Mouse (Mus musculus) embryonic facial prominence, embryonic 13.5 days (tissue): ENCODE results near the gene Clba1. TPM values are rescaled to one million over a fixed set of nuclear protein-coding genes. Genes with fewer than 3 reads are reported as not detected.

Experiments used
- ATAC-seq: fragments of 200-750 bp; cut with Nextera tagmentation; 2 replicates; pipeline ENCODE4 v1.8.0; 2017; ENCODE audit warnings: low read depth; ENCODE audit not compliant: insufficient number of reproducible peaks, insufficient read depth, low FRiP score, low TSS enrichment
- H3K27ac ChIP-seq: fragments of 300-500 bp; sonication (generic); 2 replicates; pipeline ENCODE4 v1.5.1; 2015; ENCODE audit warnings: moderate library complexity, mild to moderate bottlenecking, inconsistent platforms
- H3K27me3 ChIP-seq: fragments of 300-500 bp; sonication (generic); 2 replicates; pipeline ENCODE4 v1.6.1; 2015; ENCODE audit warnings: mild to moderate bottlenecking, inconsistent platforms
- H3K36me3 ChIP-seq: fragments of 300-500 bp; sonication (generic); 2 replicates; pipeline ENCODE4 v1.6.1; 2015; ENCODE audit warnings: mild to moderate bottlenecking, inconsistent platforms
- H3K4me1 ChIP-seq: fragments of 300-500 bp; sonication (generic); 2 replicates; pipeline ENCODE4 v1.6.1; 2015; ENCODE audit warnings: inconsistent platforms
- H3K4me2 ChIP-seq: fragments of 300-500 bp; sonication (generic); 2 replicates; pipeline ENCODE4 v1.6.1; 2015; ENCODE audit warnings: moderate library complexity, mild to moderate bottlenecking, inconsistent platforms
- H3K4me3 ChIP-seq: fragments of 300-500 bp; sonication (generic); 2 replicates; pipeline ENCODE4 v1.5.1; 2015; ENCODE audit warnings: mild to moderate bottlenecking, inconsistent platforms
- H3K9ac ChIP-seq: fragments of 300-500 bp; sonication (generic); 2 replicates; pipeline ENCODE4 v1.6.1; 2015; ENCODE audit warnings: mild to moderate bottlenecking, inconsistent platforms
- H3K9me3 ChIP-seq: fragments of 300-500 bp; sonication (generic); 2 replicates; pipeline ENCODE4 v1.6.1; 2016; ENCODE audit warnings: inconsistent platforms
- WGBS: fragments of 180-500 bp; shearing (Covaris S2); methylation state at CpG from one replicate; pipeline ENCODE4 v1.1.7; 2015; ENCODE audit warnings: mixed read lengths; 5-methylcytosine and 5-hydroxymethylcytosine counted together
- polyA plus RNA-seq: library from polyadenylated mRNA; unstranded; fragments of >200 nt; fragmentation: Nextera tagmentation; extraction: Ambion mirVana; gene quantifications from 2 replicates; pipeline ENCODE4 v1.2.1, GENCODE M21; 2015

Clba1 gene
- polyA plus RNA-seq, 1 experiment from 2014 or later = 9.8 TPM

DNA sequence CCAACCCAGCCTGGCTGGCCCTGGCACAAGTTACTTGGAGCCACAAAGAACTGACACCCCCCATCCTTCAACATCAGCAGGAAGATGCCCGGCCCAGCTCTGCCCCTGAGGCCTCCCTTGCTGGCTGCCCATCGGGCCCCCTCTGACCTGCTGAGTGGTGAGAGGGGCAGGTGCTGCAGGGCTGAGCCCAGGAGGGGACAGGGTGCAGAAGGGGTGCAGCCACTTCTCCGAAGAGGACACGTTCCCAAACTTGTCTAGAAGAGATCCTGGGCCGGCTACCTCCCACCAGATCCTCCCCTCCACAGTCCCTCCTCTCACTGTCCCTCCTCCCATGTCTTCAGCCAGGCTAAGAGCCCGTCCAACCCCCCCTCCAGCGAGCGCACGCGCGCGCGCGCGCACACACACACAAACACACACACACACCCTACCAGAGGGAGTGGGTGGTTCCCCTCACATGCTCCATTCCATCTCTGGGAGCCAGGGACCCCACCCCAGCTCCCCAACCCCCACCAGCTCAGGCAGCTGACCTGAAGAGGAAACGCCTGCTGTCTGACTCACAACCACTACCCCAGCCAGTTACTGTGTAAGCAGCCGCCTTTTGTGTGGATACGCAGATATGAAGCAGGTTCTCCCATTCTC, 13.2 kb upstream of the Clba1 start:
- 46% methylated on average over 18 of the region's 18 CpGs for WGBS
- ATAC-seq = no peak
- Histone ChIP-seq H3K27me3 (peaks cover 13% of the 10 kb centered on the region), H3K4me2 (peak overlapping the region; percentile 27), H3K9me3 (no peaks in the 10 kb centered on the region), H3K4me1 (peaks cover 61% of the 10 kb centered on the region), H3K36me3 (no peaks in the 10 kb centered on the region), H3K4me3 (no peak overlapping the region), H3K9ac (peak overlapping the region; percentile 16; the same call in 1 of the 2 replicates), H3K27ac (no peak overlapping the region)

DNA sequence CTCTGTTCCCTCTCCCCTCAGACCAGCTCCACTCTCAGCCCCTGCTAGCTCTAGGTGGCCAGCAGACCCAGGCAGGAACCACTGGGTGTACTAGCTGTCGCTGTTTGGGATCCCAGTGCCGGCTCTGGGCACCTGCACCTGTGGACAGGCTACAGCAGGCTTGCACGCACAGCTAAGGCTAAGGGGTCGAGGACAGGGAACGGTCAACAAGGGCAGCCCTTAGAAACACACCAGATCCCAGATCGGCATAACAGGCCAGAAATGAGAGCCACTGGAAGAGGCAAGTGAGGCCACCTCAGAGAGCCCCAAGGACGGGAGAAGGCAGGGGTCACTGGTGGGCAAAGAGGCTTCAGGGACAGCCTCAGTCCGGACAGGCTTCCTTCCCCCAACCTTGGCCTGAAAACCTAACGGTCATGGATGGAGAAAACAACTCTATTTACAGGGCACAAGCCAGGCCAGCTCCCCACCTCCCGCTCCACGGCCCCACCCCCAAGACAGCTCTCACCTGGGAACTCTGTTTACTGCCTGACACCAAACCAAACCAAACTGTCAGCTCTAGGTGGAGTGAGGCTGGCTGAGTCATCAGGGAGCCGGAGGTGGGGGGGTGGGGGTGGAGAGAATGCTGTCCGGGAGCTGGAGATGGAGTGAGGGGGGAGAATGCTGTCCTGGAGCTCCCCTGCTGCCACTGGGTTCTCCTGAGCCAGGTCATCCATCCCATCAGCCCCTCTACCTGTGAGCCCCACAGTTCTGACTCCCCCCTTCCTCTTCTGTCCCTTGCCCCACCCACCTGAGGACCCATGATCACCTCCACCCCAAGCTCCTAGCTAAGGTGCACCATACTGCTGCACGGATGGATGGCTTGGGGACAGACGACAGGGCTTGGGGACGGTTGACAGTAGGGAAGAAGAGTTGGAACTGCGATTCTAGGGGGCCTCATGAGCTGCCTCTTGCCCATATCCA, 11.9 kb upstream of the Clba1 start:
- Histone ChIP-seq H3K27ac (no peak overlapping the region), H3K4me1 (peaks cover 68% of the 10 kb centered on the region), H3K9ac (no peak overlapping the region), H3K36me3 (no peaks in the 10 kb centered on the region), H3K27me3 (peaks cover 25% of the 10 kb centered on the region), H3K9me3 (no peaks in the 10 kb centered on the region), H3K4me2 (no peak overlapping the region), H3K4me3 (no peak overlapping the region)
- ATAC-seq = no peak
- WGBS = 46% methylated on average over 17 of the region's 17 CpGs

DNA sequence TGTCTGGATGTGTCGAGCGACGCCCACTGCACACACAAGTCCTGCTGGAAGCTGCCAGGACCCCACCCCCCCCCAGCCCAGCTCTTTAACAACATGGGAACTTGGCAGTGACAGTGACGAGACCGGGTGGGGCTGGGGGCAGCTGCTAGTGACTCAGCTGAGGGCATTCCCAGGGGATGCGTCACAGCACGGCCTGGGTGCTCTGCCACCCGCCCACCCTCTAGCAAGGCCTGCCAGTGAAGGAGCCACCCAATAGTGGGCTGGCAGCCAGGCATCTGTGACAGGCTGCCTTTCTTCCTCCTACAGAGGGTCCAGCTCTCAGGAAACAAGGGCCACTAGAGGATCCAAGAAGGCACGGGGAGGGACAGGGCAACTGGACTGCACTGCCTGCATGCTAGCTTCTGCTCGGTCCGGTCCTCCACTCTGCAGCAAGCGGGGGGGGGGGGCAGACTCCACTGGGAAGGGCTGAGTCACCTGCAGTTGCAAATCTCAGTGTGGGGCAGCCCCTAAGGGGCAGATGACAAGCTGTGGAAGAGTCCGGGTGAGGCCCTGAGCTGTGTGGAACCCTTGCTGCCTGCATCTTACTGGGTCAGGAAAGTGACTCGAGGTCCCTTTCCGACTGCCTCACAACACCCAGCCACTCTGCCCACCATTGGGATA, 10.9 kb upstream of the Clba1 start:
- 61% methylated on average over 15 of the region's 15 CpGs for WGBS
- H3K9me3 ChIP-seq = no peaks in the 10 kb centered on the region
- no peak for ATAC-seq
- H3K36me3 ChIP-seq = no peaks in the 10 kb centered on the region
- H3K27me3 ChIP-seq = peaks cover 35% of the 10 kb centered on the region
- H3K27ac ChIP-seq = no peak overlapping the region
- H3K4me1 ChIP-seq = peaks cover 75% of the 10 kb centered on the region
- no peak overlapping the region for H3K4me2 ChIP-seq
- peak overlapping the region; percentile 22; the same call in 1 of the 2 replicates for H3K9ac ChIP-seq
- H3K4me3 ChIP-seq = no peak overlapping the region

DNA sequence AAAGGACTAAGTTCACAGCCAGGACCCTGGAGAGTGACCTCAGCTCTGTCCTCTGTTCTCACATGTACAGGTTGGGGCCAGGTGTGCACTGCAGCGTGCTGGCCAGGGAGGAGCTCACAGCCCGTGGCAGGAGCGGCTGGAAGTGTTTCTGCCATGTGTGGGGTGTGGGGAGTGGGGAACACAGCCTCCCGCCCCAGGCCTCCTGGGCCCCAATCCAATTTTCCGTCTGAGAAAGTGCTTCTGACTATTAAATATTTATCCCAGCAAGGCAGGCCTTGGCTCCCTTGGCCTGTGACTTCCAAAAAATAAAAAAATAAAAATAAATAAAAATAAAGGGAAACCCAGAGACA, 10.4 kb upstream of the Clba1 start:
- H3K4me2 ChIP-seq = no peak overlapping the region
- no peak for ATAC-seq
- peaks cover 70% of the 10 kb centered on the region for H3K4me1 ChIP-seq
- no peaks in the 10 kb centered on the region for H3K36me3 ChIP-seq
- peak overlapping the region; percentile 22; the same call in 1 of the 2 replicates for H3K9ac ChIP-seq
- H3K27me3 ChIP-seq = peaks cover 40% of the 10 kb centered on the region
- no peaks in the 10 kb centered on the region for H3K9me3 ChIP-seq
- no peak overlapping the region for H3K27ac ChIP-seq
- no peak overlapping the region for H3K4me3 ChIP-seq
- 19% methylated on average over 5 of the region's 5 CpGs for WGBS

DNA sequence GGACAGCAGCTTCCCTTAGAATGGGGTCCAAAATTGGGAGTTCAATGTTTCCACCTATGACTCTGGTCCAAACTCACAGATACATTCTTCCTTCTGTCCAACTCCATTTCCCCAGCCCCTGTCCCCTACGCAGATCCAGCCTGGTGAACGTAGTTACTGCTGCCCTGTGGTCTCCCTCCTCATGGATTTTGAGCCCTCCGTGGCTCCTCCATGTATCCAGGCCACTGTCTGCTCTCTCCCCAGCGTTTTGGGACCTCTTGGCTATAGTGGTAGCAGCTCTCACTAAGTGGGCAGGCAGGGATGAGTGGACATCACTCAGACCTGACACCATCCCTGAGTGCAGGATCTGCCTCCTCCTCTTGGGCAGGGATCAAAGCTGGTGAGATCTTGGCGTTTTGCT, 10.0 kb upstream of the Clba1 start:
- 61% methylated on average over 5 of the region's 5 CpGs for WGBS
- no peaks in the 10 kb centered on the region for H3K36me3 ChIP-seq
- H3K4me2 ChIP-seq = no peak overlapping the region
- peaks cover 68% of the 10 kb centered on the region for H3K4me1 ChIP-seq
- H3K9me3 ChIP-seq = no peaks in the 10 kb centered on the region
- H3K9ac ChIP-seq = 0 out of 2 replicates have a peak overlapping the region, but pooled peaks have one; percentile 27
- ATAC-seq = no peak
- no peak overlapping the region for H3K4me3 ChIP-seq
- H3K27me3 ChIP-seq = peaks cover 41% of the 10 kb centered on the region
- H3K27ac ChIP-seq = no peak overlapping the region

DNA sequence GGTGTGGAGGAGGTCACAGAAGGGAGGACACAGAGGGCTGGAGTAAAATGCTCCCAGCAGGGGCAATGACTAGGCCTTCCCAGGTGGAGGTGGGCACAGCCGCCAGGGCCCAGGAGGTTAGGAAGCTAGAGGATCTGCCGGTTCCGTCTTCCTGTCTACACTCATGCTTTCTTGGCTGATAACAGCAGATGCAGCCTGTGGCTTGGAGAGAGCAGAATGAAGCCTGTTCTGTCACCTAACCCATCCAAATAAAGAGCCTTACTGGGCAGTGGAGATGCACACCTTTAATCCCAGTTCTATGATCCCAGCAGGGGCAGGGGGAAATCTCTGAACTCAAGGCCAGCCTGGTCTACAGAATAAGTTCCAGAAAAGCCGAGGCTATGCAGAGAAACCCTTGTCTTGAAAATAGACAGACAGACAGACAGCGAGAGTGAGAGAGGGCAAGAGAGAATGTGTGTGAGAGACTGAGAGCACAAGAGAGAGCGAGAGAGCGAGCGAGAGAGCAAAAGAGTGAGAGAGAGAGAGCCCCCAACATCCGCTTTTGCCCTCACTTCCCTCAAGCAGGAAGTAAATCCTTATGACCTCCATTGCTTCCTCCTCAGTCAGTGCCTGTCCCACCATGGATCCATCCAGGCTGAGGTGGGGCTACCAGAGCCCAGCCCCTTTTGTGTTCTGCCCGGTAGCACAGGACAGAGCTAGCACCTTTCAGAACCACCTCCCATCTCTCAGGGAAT, 9.3 kb upstream of the Clba1 start:
- Histone ChIP-seq H3K4me1 (peaks cover 64% of the 10 kb centered on the region), H3K4me3 (no peak overlapping the region), H3K36me3 (no peaks in the 10 kb centered on the region), H3K27ac (no peak overlapping the region), H3K27me3 (peaks cover 41% of the 10 kb centered on the region), H3K9me3 (no peaks in the 10 kb centered on the region), H3K9ac (no peak overlapping the region), H3K4me2 (no peak overlapping the region)
- 79% methylated on average over 10 of the region's 10 CpGs for whole genome bisulfite sequencing
- no peak for ATAC-seq

DNA sequence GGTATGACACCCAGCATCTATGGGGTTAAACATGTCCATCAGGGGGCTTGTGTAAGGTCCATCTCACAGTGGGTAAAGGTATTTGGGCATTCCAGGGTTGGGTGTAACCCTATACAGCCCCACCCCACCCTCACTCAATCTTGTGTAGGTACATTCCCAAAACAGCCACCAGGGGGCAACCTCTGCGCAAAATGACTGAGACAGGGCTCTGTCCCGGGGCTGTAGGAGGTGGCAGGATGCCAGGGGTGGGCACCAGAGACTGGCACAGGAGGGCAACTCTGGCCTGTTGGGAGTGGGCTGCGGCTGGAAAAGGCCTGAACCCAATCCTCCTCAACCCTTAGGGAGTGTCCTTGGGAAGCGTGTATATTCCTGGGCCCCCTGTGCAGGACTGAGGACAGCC, 8.3 kb upstream of the Clba1 start:
- no peak overlapping the region for H3K9ac ChIP-seq
- peak; percentile 8; the same call in 1 of the 2 replicates for ATAC-seq
- H3K27me3 ChIP-seq = peaks cover 41% of the 10 kb centered on the region
- peaks cover 53% of the 10 kb centered on the region for H3K4me1 ChIP-seq
- H3K9me3 ChIP-seq = no peaks in the 10 kb centered on the region
- WGBS = 13% methylated on average over 4 of the region's 4 CpGs
- H3K4me2 ChIP-seq = no peak overlapping the region
- no peaks in the 10 kb centered on the region for H3K36me3 ChIP-seq
- H3K4me3 ChIP-seq = no peak overlapping the region
- no peak overlapping the region for H3K27ac ChIP-seq

DNA sequence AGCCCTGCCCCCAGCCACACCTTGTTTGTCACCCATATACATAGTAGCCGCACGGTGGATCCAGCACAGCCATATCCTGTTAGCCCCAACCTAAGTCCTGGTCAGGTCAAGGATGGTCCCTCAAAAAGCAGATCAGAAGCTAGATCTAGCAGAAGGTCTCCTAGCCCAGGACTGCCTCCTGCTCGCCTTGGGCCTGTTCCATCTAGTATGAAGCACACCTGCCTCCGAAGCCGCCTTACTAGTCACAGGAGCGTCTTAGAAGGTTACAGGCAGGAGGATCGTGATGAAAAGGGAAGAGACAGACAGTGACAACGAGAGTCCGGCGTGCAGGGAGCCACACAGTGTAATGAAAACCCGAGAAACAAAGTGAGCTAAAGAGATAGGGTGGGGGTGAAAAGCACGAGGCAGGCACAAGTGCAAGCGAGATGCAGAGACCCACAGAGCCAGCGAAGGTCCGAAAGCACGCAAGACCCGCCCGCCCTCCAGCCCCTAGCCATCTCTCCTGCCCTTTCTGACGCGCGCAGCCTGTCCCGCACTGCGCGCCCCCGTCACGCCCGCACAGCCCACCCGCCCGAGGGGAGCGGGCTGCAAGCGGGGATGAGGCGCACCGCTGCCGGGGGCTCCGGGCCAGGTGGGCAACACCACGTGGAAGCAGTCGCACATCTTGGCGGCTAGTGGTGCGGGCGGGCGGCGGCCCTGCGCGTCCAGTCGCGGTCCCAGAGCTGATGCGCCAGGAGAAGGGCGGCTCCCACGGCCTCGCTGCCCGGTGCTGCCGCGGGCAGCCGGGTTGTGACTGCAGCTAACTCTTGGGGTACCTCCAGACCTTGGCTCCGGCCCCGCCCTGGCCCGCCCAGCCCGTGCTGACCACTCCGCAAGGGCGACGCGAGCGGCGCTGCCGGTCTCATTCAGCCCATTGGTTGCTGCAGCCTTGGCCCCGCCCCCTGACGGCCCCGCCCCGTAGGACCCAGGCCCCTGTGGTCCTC, 6.6 kb upstream of the Clba1 start, which contains the start of gene Ahnak2:
Gene Ahnak2, minus strand, starts transcription at position 794 of the 983 bp plus-strand sequence.
- Histone ChIP-seq H3K36me3 (no peaks in the 10 kb centered on the region), H3K4me2 (peak within 1 kb of the TSS; percentile 100), H3K9me3 (no peaks in the 10 kb centered on the region), H3K9ac (peak within 1 kb of the TSS; percentile 72), H3K27me3 (peaks cover 38% of the 10 kb centered on the region), H3K27ac (no peak within 1 kb of the TSS), H3K4me1 (peaks cover 46% of the 10 kb centered on the region), H3K4me3 (peak within 1 kb of the TSS; percentile 56)
- ATAC-seq = no peak
- 8% methylated on average over 42 of the region's 69 CpGs for WGBS

DNA sequence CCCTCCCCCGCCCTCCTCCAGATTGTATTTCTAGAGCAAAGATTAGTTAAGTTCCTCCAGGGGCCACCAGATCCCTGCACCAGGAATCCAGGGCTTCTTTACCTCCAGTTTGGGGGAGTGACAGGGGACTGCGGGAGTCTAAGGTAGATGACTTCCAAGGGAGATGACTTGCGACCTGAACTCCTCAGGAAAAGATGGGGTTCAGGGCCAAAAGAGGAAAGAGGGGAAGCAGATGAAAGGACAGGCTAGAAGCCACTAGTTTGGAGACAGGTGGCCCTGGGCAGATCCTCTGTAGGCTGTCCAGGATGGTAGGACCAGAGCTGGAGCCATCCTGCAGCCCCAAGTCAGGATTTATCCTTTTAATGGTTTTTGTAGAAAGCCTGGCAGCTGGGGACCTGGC, 5.8 kb upstream of the Clba1 start:
- Histone ChIP-seq H3K4me3 (no peak overlapping the region), H3K9ac (no peak overlapping the region), H3K27me3 (peaks cover 33% of the 10 kb centered on the region), H3K36me3 (no peaks in the 10 kb centered on the region), H3K27ac (no peak overlapping the region), H3K4me2 (peak overlapping the region; percentile 100), H3K9me3 (no peaks in the 10 kb centered on the region), H3K4me1 (peaks cover 40% of the 10 kb centered on the region)
- 14% methylated on average over 3 of the region's 3 CpGs for WGBS
- ATAC-seq = no peak

DNA sequence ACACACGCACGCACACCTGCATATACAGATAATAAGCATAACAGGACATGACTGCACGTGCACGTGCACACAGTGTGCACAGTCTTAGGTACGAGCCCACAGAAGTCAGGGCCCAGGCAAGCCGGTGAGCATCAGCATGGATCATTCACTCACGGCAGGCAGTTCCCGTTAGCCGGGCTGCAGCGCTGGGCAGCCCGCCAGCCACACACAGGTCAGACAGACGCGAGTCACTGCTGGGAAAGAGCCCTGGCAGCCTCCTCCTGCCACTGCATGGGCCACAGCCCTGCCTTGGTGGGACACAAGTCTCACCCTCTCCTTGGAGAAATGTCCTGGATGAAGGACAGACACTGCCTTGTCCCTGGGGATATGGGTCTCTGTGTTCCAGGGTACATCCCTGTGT, 4.7 kb upstream of the Clba1 start:
- no peaks in the 10 kb centered on the region for H3K9me3 ChIP-seq
- no peak overlapping the region for H3K9ac ChIP-seq
- H3K4me2 ChIP-seq = no peak overlapping the region
- H3K36me3 ChIP-seq = no peaks in the 10 kb centered on the region
- H3K27me3 ChIP-seq = peaks cover 33% of the 10 kb centered on the region
- ATAC-seq = no peak
- no peak overlapping the region for H3K27ac ChIP-seq
- H3K4me1 ChIP-seq = peaks cover 33% of the 10 kb centered on the region
- 43% methylated on average over 13 of the region's 13 CpGs for WGBS
- H3K4me3 ChIP-seq = no peak overlapping the region
